Mouse (Mus musculus) brain, embryonic 14.5 days (tissue): ENCODE results near the gene Bco2.

Experiments
- CTCF ChIP-seq: fragments of 200-500 bp; IDR thresholded peaks from 2 replicates; pipeline ENCODE4 v1.5.1; 2012; ENCODE audit warnings: inconsistent platforms, mild to moderate bottlenecking, moderate library complexity, borderline replicate concordance; ENCODE audit not compliant: insufficient read depth, insufficient read length; ENCODE audit errors: extremely low read depth
- POLR2A ChIP-seq: fragments of 200-500 bp; IDR thresholded peaks from 2 replicates; pipeline ENCODE4 v1.6.1; 2012; ENCODE audit warnings: mild to moderate bottlenecking, inconsistent platforms, borderline replicate concordance; ENCODE audit not compliant: poor library complexity, insufficient read depth, insufficient read length, severe bottlenecking; ENCODE audit errors: extremely low read depth

GRCm38 (mm10) chr9:50596973-50597372 is 42.0 kb upstream of the Bco2 start:
- no peak for TF ChIP-seq POLR2A
- no peak for TF ChIP-seq CTCF
